Mouse (Mus musculus): ENCODE data around the gene Zfp712. TPM values are rescaled to one million over a fixed set of nuclear protein-coding genes. Genes with fewer than 3 reads are reported as not detected.

The Zfp712 gene
- 0.19 and 0.27 TPM in 2 replicates for polyA plus RNA-seq (2012; rRNA removed)

GRCm38 (mm10) chr13:67060786-67061358 is at the start of gene Zfp712:
Gene Zfp712, minus strand, starts transcription at chr13:67061170.
- peak; percentile 83 for DNase-seq (ENCODE audit: low read depth)

GRCm38 (mm10) chr13:67108821-67109206 is 47.8 kb upstream of the Zfp712 start:
- DNase-seq (ENCODE audit: low read depth): no peak

- peak; percentile 99 for DNase-seq (ENCODE audit: low read depth)
These were observed 47.3 kb upstream of the Zfp712 start, which contains the start of gene Gm28557 for GRCm38 (mm10) chr13:67108194-67108820. Gene Gm28557, minus strand, starts transcription at chr13:67108604.

- no peak for DNase-seq (ENCODE audit: low read depth)
These were observed 46.7 kb upstream of the Zfp712 start for GRCm38 (mm10) chr13:67107681-67108080.

- DNase-seq (ENCODE audit: low read depth): no peak
These were observed 36.9 kb upstream of the Zfp712 start, which contains the start of gene Zfp708 for GRCm38 (mm10) chr13:67097876-67098275. Gene Zfp708, minus strand, starts transcription at chr13:67097976.

GRCm38 (mm10) chr13:67090154-67090553 is 29.2 kb upstream of the Zfp712 start:
- no peak for DNase-seq (ENCODE audit: low read depth)

- no peak for DNase-seq (ENCODE audit: low read depth)
These were observed 21.0 kb upstream of the Zfp712 start for GRCm38 (mm10) chr13:67081946-67082345.

GRCm38 (mm10) chr13:67081142-67081713 is 20.3 kb upstream of the Zfp712 start:
- peak; percentile 49 for DNase-seq (ENCODE audit: low read depth)

GRCm38 (mm10) chr13:67077244-67077643 is 16.3 kb upstream of the Zfp712 start:
- peak; percentile 83 for DNase-seq (ENCODE audit: low read depth)

- no peak for DNase-seq (ENCODE audit: low read depth)
These were observed 11.8 kb upstream of the Zfp712 start for GRCm38 (mm10) chr13:67072786-67073185.

GRCm38 (mm10) chr13:67065386-67065785 is 4.4 kb upstream of the Zfp712 start:
- DNase-seq (ENCODE audit: low read depth): peak; percentile 94

GRCm38 (mm10) chr13:67062427-67062826 is 1.5 kb upstream of the Zfp712 start:
- DNase-seq (ENCODE audit: low read depth): no peak

GRCm38 (mm10) chr13:67060161-67060785 is 697 bp downstream of the Zfp712 start:
- no peak for DNase-seq (ENCODE audit: low read depth)

Other genes starting within 250 kb of the Zfp712 start
- 0.28 and 0.42 TPM in 2 replicates for gene Gm10767, start 156.3 kb downstream of the Zfp712 start, polyA plus RNA-seq (2012; rRNA removed)
- 0.06 and 0.12 TPM in 2 replicates for gene Zfp708, start 36.8 kb upstream of the Zfp712 start, polyA plus RNA-seq (2012; rRNA removed)
- gene Gm28557, start 47.4 kb upstream of the Zfp712 start, polyA plus RNA-seq (2012; rRNA removed): 2.9 and 3.9 TPM in 2 replicates
- gene Rslcan18, start 55.1 kb upstream of the Zfp712 start, polyA plus RNA-seq (2012; rRNA removed): 0.25 and 0.26 TPM in 2 replicates
- gene Zfp759, start 60.5 kb upstream of the Zfp712 start, polyA plus RNA-seq (2012; rRNA removed): 0.69 and 0.76 TPM in 2 replicates
- 1.6 and 1.8 TPM in 2 replicates for gene Rsl1, start 112.0 kb upstream of the Zfp712 start, polyA plus RNA-seq (2012; rRNA removed)
- gene Zfp455, start 133.3 kb upstream of the Zfp712 start, polyA plus RNA-seq (2012; rRNA removed): 0.26 and 0.33 TPM in 2 replicates
- gene Zfp458, start 217.3 kb upstream of the Zfp712 start, polyA plus RNA-seq (2012; rRNA removed): 1.1 and 1.2 TPM in 2 replicates
- gene Zfp457, start 245.3 kb upstream of the Zfp712 start, polyA plus RNA-seq (2012; rRNA removed): 2.0 and 2.3 TPM in 2 replicates

Data from gonadal fat pad, adult 2 months (tissue).